Mouse (Mus musculus) c-Kit-negative CD71-positive TER-119-positive erythroid progenitor cells, embryonic 14.5 days (primary cell): Measurements from ENCODE around the gene Coq4.
A peak's percentile ranks its signal among the peaks of the same experiment; 100 is the strongest.

Source experiments
- DNase-seq: peaks from one replicate; pipeline ENCODE4 v3.0.0-alpha.2; 2013; ENCODE audit warnings: low read depth, low spot score

The Coq4 gene

GRCm38 (mm10) chr2:29792772-29793487, 5.6 kb downstream of the Coq4 start:
- DNase-seq, result no peak

DNA sequence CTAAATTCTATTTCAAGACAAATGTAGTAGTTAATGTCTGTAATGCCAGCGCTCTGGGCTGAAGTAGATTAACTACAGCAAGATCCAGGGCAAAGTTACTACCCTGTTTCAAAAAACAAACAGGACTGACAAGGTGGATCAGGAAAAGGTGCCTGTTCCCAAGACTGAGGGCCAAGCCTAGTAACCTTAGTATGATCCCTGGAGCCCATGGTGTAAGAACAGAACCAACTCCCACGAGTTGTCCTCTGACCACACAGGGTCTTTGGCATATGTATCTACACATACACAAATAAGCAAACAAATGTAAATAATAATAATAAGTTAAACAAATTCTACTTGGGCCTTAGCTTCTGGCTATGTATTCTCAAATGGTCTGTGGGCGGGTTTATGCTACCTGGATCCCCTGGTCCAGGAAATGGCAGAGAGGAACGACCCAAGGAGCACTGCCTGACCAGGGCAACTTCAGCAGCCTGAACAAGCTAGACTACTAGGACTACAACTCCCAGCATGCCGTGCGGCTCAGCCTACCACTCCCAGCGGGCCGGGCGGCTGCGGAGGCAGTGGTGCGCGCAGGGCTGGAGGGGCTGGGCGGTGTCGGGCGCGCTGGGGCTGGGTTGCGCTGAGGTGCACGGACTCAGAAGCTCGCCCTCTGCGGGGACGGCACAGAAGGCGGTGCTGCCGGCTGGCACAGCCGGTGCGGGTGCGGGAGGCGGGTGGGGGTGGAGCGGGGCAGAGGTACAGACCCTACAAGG, 15.0 kb downstream of the Coq4 start, which contains the start of gene Slc27a4:
TSS of gene Slc27a4 (plus strand) at position 560 of the 752 bp plus-strand sequence.
- peak; percentile 66 for DNase-seq

- no peak for DNase-seq
These were observed 15.5 kb downstream of the Coq4 start for GRCm38 (mm10) chr2:29802827-29803201.

DNA sequence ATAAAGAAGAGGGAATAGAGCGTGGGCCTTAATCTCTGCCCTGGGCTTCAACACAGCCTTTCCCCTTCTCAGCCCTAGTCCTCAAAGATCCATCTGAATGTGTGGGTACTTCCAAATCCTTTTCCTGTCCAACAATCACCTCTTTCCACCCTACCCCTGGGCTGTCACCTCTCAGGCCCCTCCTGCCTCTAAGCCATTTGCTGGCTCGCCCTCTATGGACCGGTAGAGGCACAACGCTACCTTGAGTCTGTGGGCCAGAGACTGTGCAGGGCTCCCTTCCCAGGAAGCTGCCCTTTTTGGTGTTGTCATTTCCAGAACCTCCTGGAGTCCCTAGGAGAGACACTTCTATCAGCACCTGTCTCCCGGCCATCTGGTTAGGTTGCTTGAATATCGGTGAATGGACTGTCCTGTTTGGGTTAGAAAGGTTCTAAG, 16.1 kb downstream of the Coq4 start:
- no peak for DNase-seq

DNA sequence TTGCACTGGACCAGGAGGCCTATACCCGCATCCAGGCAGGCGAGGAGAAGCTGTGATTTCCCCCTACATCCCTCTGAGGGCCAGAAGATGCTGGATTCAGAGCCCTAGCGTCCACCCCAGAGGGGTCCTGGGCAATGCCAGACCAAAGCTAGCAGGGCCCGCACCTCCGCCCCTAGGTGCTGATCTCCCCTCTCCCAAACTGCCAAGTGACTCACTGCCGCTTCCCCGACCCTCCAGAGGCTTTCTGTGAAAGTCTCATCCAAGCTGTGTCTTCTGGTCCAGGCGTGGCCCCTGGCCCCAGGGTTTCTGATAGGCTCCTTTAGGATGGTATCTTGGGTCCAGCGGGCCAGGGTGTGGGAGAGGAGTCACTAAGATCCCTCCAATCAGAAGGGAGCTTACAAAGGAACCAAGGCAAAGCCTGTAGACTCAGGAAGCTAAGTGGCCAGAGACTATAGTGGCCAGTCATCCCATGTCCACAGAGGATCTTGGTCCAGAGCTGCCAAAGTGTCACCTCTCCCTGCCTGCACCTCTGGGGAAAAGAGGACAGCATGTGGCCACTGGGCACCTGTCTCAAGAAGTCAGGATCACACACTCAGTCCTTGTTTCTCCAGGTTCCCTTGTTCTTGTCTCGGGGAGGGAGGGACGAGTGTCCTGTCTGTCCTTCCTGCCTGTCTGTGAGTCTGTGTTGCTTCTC, 28.5 kb downstream of the Coq4 start:
- DNase-seq, result no peak

DNA sequence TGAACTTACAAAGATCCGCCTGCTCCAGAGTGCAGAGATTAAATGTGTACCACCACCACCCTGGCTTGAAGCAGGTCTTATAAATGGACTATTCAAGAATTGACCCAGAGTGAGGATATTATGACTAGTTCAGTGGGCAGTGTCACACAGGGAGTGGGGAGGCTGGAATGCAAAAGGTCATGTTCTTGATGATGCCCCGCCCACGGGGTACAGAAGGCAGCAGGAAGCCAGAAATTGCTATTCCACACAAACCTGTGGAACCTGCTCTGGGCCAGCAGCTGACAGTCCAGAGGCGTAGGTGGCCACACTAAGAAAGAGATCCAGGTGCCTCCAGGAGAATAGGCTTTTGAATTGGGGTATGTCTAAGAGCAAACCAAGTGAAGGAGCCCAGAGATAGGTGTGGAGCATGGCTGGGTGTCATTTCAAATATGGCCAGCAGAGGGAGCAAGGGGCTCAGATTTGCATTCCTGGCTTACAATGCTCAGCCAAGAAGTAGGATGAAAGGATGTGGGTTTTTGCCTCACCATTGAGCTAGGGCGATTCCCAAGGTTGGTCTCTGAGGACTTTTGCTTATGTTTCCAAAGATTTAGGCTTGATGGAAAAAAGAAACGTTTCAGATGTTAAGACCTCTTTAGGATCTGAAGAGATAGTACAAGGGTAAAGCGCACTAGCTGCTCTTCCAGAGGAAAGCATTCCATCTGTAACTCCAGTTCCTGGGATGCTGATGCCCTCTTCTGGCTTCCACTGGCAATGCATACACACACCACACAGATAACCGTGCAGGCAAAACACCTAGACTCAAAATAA, 30.3 kb downstream of the Coq4 start:
- DNase-seq, result peak; percentile 62

GRCm38 (mm10) chr2:29819363-29819762, 32.1 kb downstream of the Coq4 start:
- DNase-seq, result no peak

DNA sequence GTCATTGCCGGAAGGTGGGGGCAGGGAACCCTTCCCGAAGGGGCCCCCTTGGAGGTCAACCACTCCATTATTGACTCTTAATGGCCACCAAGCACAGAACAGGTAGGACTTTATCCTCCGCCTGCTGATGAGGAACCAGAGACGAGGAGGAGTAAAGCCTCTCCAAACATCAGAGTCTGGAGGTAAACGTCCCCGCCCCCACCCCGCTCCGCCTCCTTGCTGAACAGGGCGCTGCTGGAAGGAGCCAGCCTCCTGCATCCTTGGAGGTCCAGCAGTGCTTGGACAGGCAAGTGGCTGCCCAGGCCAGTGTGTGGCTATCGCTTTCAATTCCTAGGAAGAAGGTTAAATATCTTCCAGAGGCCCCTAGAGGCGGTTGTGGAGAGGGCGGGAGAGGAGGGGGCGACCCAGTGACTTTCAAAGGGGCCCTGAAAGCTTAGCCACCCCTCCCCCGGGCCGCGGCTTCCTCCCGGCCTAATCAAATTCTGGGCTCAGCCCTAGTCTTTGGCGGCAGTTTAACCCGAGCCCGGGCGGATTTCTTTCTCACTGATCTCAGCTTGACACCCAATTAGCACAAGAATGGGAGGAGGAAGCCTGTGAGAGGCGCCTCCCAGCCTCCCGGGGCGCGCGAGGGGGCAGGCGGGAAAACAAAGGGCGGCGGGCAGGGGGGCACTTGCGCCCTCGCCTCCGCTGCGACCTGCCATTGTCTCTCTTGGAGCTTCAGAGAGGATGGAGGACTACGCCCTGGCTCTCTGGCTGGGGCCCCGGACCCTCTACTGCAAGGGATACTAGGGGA, 32.9 kb downstream of the Coq4 start, which contains the start of gene Urm1:
TSS of gene Urm1 (plus strand) at position 51 of the 793 bp plus-strand sequence.
- no peak for DNase-seq

DNA sequence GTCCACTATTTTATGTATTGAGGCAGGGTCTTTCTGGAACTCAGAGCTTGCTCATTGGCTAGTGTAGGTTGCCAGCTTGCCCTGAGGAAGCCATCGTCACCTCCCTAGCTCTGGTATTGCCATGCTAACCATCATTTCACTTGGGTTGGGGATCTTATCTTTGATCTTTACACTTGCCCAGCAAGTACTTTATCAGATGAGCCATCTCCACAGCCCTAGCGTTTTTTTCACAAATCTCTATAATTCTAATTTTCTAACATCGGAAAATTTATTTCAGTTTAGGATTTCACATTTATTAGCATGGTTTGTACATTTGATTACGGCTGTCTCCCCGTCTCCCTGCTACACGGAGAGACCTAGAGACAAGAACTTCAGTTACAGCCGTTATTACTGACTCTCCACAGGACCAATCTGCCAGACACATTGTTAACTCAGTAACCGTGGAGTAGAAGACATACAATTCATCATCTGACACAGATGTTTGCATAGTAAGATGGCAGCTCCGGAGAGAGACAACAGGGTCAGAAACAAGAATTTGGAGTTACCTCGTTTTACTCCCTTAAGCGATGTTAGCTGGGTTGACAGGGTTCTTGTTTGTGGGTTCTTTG, 39.1 kb downstream of the Coq4 start:
- DNase-seq, result no peak

DNA sequence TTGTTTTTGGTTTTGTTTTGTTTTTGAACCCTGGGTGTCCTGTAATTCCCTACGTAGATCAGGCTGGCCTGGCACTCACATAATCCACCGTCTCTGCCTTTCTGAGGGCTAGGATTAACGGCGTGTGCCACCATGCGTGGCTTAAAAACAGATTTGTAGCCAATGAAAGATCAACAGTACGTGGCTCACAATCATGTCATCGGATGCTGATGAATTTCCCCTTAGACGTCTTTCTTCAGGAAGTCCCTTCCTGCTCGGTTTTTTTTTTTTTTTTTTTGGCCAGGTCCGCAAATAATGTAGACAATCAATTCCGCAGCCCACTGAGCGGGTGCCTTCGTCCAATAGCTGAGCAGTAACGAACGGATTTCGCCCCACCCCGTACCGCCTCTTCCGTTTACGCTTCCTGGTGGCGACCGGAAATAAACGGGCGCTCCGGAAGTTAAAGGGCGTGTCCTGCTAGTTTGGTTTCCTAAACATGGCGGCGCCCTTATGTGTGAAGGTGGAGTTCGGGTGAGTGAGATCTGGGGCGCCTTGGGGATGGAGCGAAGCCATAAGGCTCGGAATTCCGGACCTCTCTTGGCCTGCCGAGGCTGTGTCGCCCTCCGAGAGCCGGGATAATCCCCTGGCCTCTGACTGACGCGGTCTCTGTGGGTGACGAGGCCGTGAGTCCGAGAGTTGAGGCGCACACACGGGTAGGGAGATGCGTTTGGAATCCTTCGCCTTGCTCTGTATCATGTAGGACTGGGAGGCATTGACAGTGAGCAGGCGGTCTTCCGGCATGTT, 39.8 kb downstream of the Coq4 start:
- peak; percentile 93 for DNase-seq

GRCm38 (mm10) chr2:29827709-29828024, 40.4 kb downstream of the Coq4 start:
- no peak for DNase-seq

DNA sequence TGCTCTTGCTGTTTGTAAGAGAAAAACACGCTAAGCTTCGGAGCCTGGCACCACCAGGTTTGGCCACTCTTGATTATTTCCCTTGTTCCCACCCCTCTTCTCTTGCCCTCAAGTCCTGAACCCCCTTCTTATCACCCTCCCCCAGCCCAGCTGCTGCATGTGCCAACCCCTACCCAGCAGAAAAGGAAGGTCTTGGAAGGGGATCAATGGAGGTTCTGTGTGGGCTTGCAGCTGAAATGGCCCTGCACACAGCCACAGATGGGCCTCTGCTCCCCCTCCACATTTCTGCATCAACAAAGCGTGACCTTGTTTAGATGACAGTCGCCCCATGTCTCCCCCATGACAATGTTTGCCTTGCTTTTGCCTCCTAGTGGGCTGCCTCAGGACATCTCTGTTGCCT, 43.8 kb downstream of the Coq4 start:
- DNase-seq, result no peak

DNA sequence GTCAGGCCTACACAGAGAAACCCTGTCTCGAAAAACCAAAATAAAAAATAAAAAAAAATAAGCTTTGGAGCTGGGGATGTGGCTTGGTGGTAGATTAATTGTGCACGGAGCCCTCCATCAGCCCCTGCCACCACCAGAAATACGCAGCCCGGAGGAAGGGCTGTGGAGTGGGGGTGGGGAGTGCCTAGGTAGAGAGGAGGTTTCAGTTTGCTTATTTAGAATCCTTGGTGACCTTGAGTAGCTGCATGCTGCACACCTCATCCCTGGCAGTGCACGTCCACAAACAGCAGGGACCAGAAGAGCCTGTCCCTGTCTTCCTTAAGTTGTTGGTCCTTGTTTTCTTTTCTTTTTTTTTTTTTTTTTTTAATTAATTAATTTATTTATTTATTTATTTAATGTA, 46.5 kb downstream of the Coq4 start:
- DNase-seq, result no peak

- DNase-seq, result no peak
These were observed 48.2 kb downstream of the Coq4 start for GRCm38 (mm10) chr2:29835391-29835899.

- DNase-seq, result no peak
These were observed 52.2 kb downstream of the Coq4 start for GRCm38 (mm10) chr2:29839460-29839859.

DNA sequence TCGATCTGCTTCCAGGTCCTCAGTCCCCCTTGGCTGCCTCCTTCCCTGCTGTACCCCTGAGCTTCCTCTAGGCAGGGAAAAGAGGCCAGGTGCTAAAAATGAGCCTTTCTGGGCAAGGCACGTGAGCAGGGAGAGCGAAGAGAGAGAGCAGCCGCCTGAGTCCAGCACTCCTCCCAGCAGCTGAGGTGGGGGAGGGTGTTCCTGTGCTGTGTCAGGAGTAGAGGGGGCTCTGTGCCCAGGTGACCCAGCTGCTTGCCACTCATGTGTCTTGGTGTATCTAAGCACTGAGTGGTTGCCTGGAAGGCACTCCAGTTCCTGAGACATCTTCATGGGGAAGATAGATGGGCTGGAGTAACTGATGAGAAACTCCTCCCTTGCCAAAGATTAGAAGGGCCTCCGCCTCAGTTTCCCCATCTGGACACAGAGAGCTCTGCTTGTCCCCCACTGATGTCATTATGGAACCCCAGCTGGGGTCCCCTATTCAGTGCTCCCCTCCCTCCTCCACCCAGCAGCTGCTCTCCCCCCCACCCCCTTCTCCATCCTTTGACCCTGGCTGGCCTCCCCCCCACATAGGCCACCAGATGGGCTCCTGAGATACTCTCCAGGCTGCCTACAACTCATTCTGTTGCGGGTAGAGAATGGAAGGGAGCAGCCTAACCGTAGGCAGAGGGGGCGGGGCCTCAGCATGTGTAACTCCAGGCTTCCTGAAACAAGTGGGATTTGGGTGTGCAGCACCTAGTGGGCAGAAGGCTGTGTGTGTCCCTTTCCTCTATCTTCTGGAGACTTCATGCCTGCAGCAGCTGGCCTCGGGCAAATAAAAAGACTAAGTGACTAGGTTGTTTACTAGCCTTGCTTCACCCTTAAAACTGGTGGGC, 56.2 kb downstream of the Coq4 start:
- DNase-seq, result no peak

DNA sequence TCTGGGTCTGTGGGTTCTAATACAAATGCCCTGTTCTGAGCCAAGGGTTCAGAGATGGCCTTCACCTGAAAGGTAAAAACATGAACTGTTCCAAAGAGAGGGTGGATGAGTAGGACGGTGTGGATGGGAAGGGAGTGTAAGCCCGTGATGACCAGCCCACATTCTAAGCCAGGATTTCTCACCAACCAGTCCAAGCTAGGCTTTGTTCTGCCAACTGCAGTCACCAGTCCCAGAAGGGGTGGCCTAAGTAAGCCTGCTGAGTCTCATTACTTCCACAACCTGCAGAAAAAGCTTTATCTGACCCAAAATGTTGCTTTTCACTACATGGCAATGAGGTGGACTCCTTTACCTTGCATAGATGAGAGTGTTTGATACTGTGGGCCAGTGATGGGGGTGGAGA, 56.8 kb downstream of the Coq4 start:
- DNase-seq, result no peak

GRCm38 (mm10) chr2:29844661-29845060, 57.4 kb downstream of the Coq4 start:
- DNase-seq, result no peak

DNA sequence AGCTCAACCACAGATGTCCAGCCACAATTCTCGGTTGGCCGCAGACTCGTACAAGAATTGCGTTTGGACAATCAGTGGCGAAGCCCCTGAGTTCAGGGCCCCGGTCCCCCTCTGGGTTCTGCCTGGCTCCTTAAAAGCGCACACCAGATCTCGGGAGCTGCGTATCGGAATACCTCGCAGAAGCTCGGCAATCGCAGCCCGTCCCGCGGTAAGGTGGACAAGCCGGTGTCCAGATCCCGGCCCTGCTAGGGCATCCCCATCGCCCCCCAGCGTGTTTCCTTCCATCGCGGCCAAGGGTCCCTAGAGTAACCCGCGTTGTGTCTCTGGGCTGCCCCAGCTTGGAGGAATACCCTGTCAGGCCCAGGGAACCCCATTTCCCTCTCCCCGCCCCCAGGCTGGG, 58.3 kb downstream of the Coq4 start:
- DNase-seq, result no peak
